Mouse (Mus musculus) left cerebral cortex, postnatal 4 days (tissue): ENCODE results near the gene Fam240b. TPM values are rescaled to one million over a fixed set of nuclear protein-coding genes. Genes with fewer than 3 reads are reported as not detected.
"Not testable (repeated sequence)": the region's sequence is repeated elsewhere in the genome, so short reads cannot be mapped to it uniquely, and the experiment has no call there.

Experiments
- DNase-seq: peaks from one replicate; pipeline ENCODE4 v3.0.0-alpha.2; 2022
- intact Hi-C: fragments of 180-260 bp; cut with DNase I; formaldehyde crosslinking; loops from one replicate; pipeline ENCODE4 v1.15.1; 2025
- total RNA-seq, 2 experiments: library from RNA; stranded (reverse); gene quantifications; 2 replicates each; pipeline ENCODE4 v1.2.3; 2021

Gene Fam240b
- not detected for total RNA-seq

GRCm38 (mm10) chr13:64497692-64498091 is at the start of gene Fam240b:
Gene Fam240b (minus strand): TSS chr13:64497792.
- intact Hi-C loops, result no loop called here
- DNase-seq, result no peak

GRCm38 (mm10) chr13:64530139-64530538 is 32.5 kb upstream of the Fam240b start:
- no peak for DNase-seq

GRCm38 (mm10) chr13:64526515-64527285 is 29.1 kb upstream of the Fam240b start:
- peak; percentile 22 for DNase-seq
- intact Hi-C loops, result no loop called here

More at GRCm38 (mm10) chr13:64530139-64530538, 32.5 kb upstream of the Fam240b start:
- intact Hi-C loops, result no loop called here

- intact Hi-C loops, result no loop called here
- no peak for DNase-seq
These were observed 16.7 kb upstream of the Fam240b start for GRCm38 (mm10) chr13:64514247-64514646.

GRCm38 (mm10) chr13:64511616-64512015 is 14.0 kb upstream of the Fam240b start:
- intact Hi-C loops, result no loop called here

GRCm38 (mm10) chr13:64507361-64507760 is 9.8 kb upstream of the Fam240b start:
- no peak for DNase-seq
- intact Hi-C loops, result no loop called here

More at GRCm38 (mm10) chr13:64511616-64512015, 14.0 kb upstream of the Fam240b start:
- DNase-seq, result no peak

- intact Hi-C loops, result no loop called here
- no peak for DNase-seq
These were observed 5.2 kb upstream of the Fam240b start for GRCm38 (mm10) chr13:64502833-64503232.

- DNase-seq, result no peak
- intact Hi-C loops, result no loop called here
These were observed 4.0 kb downstream of the Fam240b start for GRCm38 (mm10) chr13:64493586-64493985.

- intact Hi-C loops, result no loop called here
- no peak for DNase-seq
These were observed 7.7 kb downstream of the Fam240b start for GRCm38 (mm10) chr13:64489886-64490285.

- DNase-seq, result no peak
- intact Hi-C loops, result no loop called here
These were observed 17.6 kb downstream of the Fam240b start for GRCm38 (mm10) chr13:64479960-64480359.

- intact Hi-C loops, result no loop called here
- DNase-seq, result no peak
These were observed 19.6 kb downstream of the Fam240b start for GRCm38 (mm10) chr13:64477968-64478367.

GRCm38 (mm10) chr13:64467886-64468285 is 29.7 kb downstream of the Fam240b start:
- intact Hi-C loops, result no loop called here
- no peak for DNase-seq

- intact Hi-C loops, result no loop called here
- DNase-seq, result peak; percentile 73
These were observed 32.4 kb downstream of the Fam240b start for GRCm38 (mm10) chr13:64465166-64465565.

GRCm38 (mm10) chr13:64462581-64462980 is 35.0 kb downstream of the Fam240b start:
- intact Hi-C loops, result no loop called here
- DNase-seq, result no peak

GRCm38 (mm10) chr13:64458181-64458580 is 39.4 kb downstream of the Fam240b start:
- intact Hi-C loops, result no loop called here

GRCm38 (mm10) chr13:64457225-64457978 is 40.2 kb downstream of the Fam240b start:
- DNase-seq, intact Hi-C loops: not testable (repeated sequence)

More at GRCm38 (mm10) chr13:64458181-64458580, 39.4 kb downstream of the Fam240b start:
- peak; percentile 20 for DNase-seq

- no peak for DNase-seq
- intact Hi-C loops, result no loop called here
These were observed 47.4 kb downstream of the Fam240b start for GRCm38 (mm10) chr13:64450001-64450794.

GRCm38 (mm10) chr13:64448729-64449128 is 48.9 kb downstream of the Fam240b start:
- intact Hi-C loops, result loop anchor here (10.0 kb wide), 1 partner anchor 796 kb away; no protein-coding TSS in a partner anchor

GRCm38 (mm10) chr13:64447947-64448346 is 49.6 kb downstream of the Fam240b start:
- intact Hi-C loops, result loop anchor here (10.0 kb wide), 1 partner anchor 797 kb away; no protein-coding TSS in a partner anchor
- DNase-seq, result no peak

More at GRCm38 (mm10) chr13:64448729-64449128, 48.9 kb downstream of the Fam240b start:
- DNase-seq, result no peak

GRCm38 (mm10) chr13:64445254-64445920 is 52.2 kb downstream of the Fam240b start:
- intact Hi-C loops, result loop anchor here (10.0 kb wide), 1 partner anchor 799 kb away; no protein-coding TSS in a partner anchor
- DNase-seq, result no peak
